Mouse (Mus musculus): ENCODE data around the gene Gins1. TPM values are rescaled to one million over a fixed set of nuclear protein-coding genes. Genes with fewer than 3 reads are reported as not detected.
"Not testable (repeated sequence)": the region's sequence is repeated elsewhere in the genome, so short reads cannot be mapped to it uniquely, and the experiment has no call there.

The Gins1 gene
- polyA plus RNA-seq, 1 experiment from 2014 or later, result 30.4 TPM

DNA sequence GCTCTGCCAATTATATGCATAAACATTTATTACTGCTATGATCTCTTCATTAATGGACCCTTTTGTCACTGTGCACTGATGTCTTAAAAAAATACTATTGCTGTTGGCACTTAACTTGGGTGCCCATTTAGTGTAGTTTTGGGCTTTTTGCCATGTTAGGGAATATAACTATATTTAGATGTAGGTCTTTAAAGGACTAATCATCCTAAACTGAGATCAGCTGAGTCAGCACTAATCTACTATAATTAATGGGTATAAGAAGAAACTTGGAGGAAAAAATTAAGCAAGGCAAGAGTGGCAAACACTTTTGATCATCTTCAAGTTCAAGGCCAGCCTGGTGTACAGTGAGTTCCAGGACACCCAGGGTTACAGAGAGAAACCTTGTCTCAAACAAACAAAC is 18.9 kb upstream of the Gins1 start:
- Histone ChIP-seq H3K9ac (replicated peaks) (no peak overlapping the region), H3K9me3 (no peaks in the 10 kb centered on the region), H3K27me3 (no peaks in the 10 kb centered on the region), H3K4me1 (no peaks in the 10 kb centered on the region), H3K36me3 (no peaks in the 10 kb centered on the region), H3K4me2 (replicated peaks) (no peak overlapping the region), H3K4me3 (no peak overlapping the region), H3K27ac (replicated peaks) (no peak overlapping the region)
- no peak for ATAC-seq (replicated peaks)

DNA sequence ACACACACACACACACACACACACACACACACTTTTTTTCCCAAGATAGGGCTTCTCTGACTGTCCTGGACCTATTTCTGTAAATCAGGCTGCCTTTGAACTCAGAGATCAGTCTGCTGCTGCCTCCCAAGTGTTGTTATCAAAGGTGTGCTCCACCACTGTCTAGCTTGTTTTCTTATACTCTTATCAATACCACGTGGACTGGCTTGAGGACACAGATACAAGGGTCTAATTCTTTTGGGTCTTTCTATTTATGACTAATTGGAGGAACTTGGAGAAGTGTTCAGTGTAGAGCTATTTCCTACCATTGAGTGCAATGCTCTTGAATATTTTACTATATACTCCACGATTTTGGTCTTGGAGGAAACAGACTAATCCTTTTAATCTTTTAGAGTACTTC is 17.8 kb upstream of the Gins1 start:
- H3K4me3 ChIP-seq, result no peak overlapping the region

DNA sequence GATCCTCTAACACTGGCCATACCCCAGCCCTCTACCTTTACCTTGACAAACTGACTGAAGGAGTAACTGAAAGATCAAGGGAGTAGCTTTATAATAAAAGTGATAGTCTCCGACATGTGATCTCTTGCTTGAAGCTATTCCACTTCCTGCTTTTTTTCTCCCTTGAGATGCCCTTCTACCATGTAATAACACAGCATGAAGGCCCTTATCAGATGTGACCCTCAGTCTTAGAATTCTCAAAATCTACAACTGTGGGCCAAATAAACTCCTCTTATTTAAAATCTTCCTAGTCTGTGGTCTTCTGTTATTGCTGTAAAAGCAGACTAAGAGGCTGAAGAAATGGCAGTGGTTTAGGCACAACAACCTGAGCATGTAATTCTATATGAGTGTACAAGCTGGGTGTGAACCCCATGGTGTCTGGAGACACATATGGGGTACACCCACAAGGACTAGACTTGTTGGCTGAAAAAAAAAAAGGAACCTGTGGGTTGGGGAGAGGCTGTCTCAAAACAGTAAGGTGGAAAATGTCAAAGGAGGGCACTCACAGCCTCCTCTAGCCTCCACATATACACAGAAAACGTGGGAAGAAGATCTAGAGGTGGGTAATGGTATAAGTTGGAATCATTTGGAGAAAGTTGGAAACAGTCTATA is 10.5 kb upstream of the Gins1 start:
- H3K9me3 ChIP-seq, result no peaks in the 10 kb centered on the region
- H3K4me1 ChIP-seq, result no peaks in the 10 kb centered on the region
- H3K4me2 ChIP-seq (replicated peaks), result no peak overlapping the region
- no peak overlapping the region for H3K4me3 ChIP-seq
- no peaks in the 10 kb centered on the region for H3K27me3 ChIP-seq
- no peaks in the 10 kb centered on the region for H3K36me3 ChIP-seq
- H3K27ac ChIP-seq (replicated peaks), result no peak overlapping the region
- WGBS, result 87% methylated on average over 2 of the region's 2 CpGs
- H3K9ac ChIP-seq (replicated peaks), result no peak overlapping the region
- ATAC-seq (replicated peaks), result no peak

More for the DNA sequence above, 17.8 kb upstream of the Gins1 start:
- Histone ChIP-seq H3K9me3 (no peaks in the 10 kb centered on the region), H3K36me3 (no peaks in the 10 kb centered on the region), H3K4me2 (replicated peaks) (no peak overlapping the region), H3K9ac (replicated peaks) (no peak overlapping the region), H3K4me1 (no peaks in the 10 kb centered on the region), H3K27me3 (no peaks in the 10 kb centered on the region), H3K27ac (replicated peaks) (no peak overlapping the region)
- WGBS, result 87% methylated on average over 2 of the region's 2 CpGs
- ATAC-seq (replicated peaks), result no peak

DNA sequence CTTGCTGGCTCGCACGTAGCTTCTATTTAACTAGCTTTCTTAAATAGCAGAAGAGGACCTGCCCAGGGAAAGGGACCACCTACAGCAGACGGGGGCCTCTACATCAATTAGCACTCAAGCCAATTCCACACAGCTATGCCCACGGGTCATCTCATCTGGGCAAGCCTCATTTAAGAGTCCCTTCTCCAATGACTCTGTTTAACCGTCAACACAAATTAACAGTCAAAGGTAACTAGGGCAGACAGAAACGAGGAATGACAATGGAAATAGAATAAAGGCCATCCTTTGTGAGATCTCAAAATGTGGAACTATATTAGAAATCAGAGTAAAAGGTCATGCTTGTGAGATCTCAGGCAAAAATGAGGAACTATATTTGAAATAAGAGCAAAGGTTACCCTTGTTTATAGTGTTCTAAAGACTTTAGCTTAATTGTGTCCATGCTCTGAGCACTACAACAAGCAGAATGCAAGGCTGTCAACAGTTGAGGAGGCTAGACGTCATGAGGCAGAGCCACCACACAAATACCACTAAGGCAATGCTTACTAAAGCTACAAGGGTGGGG is 9.4 kb upstream of the Gins1 start:
- H3K4me2 ChIP-seq (replicated peaks), result no peak overlapping the region
- H3K9me3 ChIP-seq, result no peaks in the 10 kb centered on the region
- H3K4me3 ChIP-seq, result no peak overlapping the region
- WGBS, result 73% methylated on average over 7 of the region's 7 CpGs
- H3K4me1 ChIP-seq, result no peaks in the 10 kb centered on the region
- H3K36me3 ChIP-seq, result no peaks in the 10 kb centered on the region; the same call in 1 of the 2 replicates
- no peaks in the 10 kb centered on the region for H3K27me3 ChIP-seq
- no peak for ATAC-seq (replicated peaks)
- H3K27ac ChIP-seq (replicated peaks), result no peak overlapping the region
- no peak overlapping the region for H3K9ac ChIP-seq (replicated peaks)

DNA sequence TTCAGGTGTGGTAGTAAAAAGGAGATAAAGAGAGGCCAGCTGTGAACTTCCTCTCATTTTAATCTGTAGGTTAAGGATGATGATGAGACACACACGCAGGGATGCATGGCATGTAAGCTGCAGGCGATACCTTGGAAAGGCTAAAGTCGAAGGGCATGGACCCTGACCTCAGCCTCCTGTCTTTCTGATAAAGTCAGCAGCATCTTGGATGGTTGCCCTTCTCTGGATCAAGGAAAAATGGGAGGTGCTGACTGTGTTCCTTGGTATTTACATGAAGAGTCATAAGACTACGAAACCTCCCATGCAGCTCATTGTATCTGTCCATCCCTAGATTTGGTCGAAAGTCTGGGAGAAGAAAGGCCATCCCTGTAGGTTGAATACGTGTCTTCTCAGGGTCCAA is 4.9 kb upstream of the Gins1 start:
- no peaks in the 10 kb centered on the region for H3K27me3 ChIP-seq
- WGBS, result 92% methylated on average over 6 of the region's 6 CpGs
- H3K4me1 ChIP-seq, result peaks cover 26% of the 10 kb centered on the region
- H3K27ac ChIP-seq (replicated peaks), result no peak overlapping the region
- no peaks in the 10 kb centered on the region for H3K9me3 ChIP-seq
- H3K4me3 ChIP-seq, result no peak overlapping the region
- no peak overlapping the region for H3K9ac ChIP-seq (replicated peaks)
- ATAC-seq (replicated peaks), result no peak
- no peaks in the 10 kb centered on the region; the same call in 1 of the 2 replicates for H3K36me3 ChIP-seq
- H3K4me2 ChIP-seq (replicated peaks), result no peak overlapping the region

DNA sequence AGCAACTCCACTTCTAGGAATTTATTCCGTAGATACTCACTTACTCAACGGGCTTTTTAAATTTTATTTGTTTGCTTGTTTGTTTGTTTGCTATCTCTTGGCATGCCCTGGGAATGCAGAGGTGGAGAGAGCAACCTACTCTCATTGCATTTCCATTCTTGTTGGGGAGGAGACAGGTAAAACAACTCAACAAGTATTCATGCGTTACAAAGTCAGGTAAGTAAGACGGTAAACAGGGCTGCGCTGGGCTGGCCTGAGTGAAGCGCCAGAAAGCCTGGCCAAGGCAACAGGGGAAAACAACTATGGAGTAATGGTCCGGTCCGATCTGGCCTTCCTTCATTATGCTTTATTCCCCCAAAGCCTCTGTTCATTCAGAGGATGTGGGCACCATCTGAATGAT is 2.9 kb upstream of the Gins1 start:
- no peak overlapping the region; the same call in 1 of the 2 replicates for H3K9ac ChIP-seq (replicated peaks)
- 80% methylated on average over 8 of the region's 8 CpGs for WGBS
- ATAC-seq (replicated peaks), result no peak

DNA sequence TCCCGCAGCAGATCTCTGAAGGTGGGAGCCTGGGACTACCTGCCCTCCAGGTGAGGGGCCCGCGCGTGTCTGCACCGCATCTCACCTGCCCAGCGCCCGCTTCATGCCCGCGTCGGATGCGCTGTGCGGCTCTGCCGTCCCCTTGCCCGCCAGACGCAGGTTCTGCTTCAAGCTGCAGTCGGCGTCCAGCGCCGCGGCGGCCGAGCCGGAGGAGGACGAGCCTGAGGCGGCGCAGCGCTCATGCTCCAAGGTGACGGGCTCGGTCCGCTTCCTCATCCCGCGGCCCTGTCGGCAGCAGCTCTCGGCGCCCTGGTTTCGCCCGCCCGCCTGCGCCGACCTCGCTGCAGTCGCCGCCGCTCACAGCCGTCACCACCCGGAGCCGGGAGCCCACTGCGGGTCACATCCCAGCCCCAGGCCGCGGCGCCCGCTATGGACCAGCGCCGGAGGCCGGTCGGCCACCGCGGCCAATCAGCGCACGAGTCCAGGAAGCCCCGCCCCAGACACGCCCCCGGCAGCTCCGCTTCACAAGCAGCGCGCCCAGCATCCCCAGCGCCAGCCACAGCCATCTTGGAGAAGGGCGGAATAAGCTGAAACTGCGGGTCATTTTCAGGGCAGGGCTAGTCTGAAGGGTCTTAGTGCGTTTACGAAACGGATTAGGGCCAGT is 796 bp upstream of the Gins1 start, which contains the start of gene Abhd12:
Gene Abhd12 (minus strand): TSS at position 470 of the 664 bp plus-strand sequence.
- ATAC-seq (replicated peaks), result peak; percentile 98
- peak within 1 kb of the TSS; percentile 80 for H3K4me2 ChIP-seq (replicated peaks)
- WGBS, result under 1% methylated on average over 72 of the region's 72 CpGs
- H3K27me3 ChIP-seq, result no peaks in the 10 kb centered on the region
- peak within 1 kb of the TSS; percentile 83 for H3K4me3 ChIP-seq
- H3K9me3 ChIP-seq, result no peaks in the 10 kb centered on the region
- peaks cover 26% of the 10 kb centered on the region for H3K4me1 ChIP-seq
- peak within 1 kb of the TSS; percentile 88 for H3K27ac ChIP-seq (replicated peaks)
- H3K9ac ChIP-seq (replicated peaks), result peak within 1 kb of the TSS; percentile 86
- no peaks in the 10 kb centered on the region; the same call in 1 of the 2 replicates for H3K36me3 ChIP-seq

More for the DNA sequence above, 2.9 kb upstream of the Gins1 start:
- Histone ChIP-seq H3K27ac (replicated peaks) (no peak overlapping the region), H3K27me3 (no peaks in the 10 kb centered on the region), H3K36me3 (no peaks in the 10 kb centered on the region; the same call in 1 of the 2 replicates), H3K4me2 (replicated peaks) (no peak overlapping the region), H3K4me3 (no peak overlapping the region), H3K9me3 (no peaks in the 10 kb centered on the region), H3K4me1 (peaks cover 26% of the 10 kb centered on the region)

DNA sequence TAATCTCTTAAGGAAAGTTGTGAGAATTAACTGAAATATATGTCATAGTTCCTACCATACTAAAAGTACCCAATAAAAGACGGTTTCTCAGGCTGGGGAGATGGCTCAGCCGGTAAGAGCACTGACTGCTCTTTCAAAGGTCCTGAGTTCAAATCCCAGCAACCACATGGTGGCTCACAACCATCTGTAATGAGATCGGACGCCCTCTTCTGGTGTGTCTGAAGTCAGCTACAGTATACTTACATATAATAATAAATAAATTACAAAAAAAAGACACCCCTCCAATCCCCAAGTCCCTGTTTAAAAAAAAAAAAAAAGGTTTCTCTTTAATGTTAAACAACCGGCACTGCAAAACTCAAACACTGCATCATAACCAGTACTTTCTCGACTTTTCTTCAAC is 3.7 kb downstream of the Gins1 start:
- not testable (repeated sequence) for H3K27me3 ChIP-seq; H3K9ac ChIP-seq (replicated peaks); H3K9me3 ChIP-seq; ATAC-seq (replicated peaks); H3K36me3 ChIP-seq
- H3K4me3 ChIP-seq, result peak overlapping the region; percentile 94
- 49% methylated on average over 6 of the region's 6 CpGs for WGBS
- peaks cover 15% of the 10 kb centered on the region for H3K4me1 ChIP-seq
- 0 out of 2 replicates have a peak overlapping the region, but pooled peaks have one; percentile 93 for H3K27ac ChIP-seq (replicated peaks)
- peak overlapping the region; percentile 54 for H3K4me2 ChIP-seq (replicated peaks)

DNA sequence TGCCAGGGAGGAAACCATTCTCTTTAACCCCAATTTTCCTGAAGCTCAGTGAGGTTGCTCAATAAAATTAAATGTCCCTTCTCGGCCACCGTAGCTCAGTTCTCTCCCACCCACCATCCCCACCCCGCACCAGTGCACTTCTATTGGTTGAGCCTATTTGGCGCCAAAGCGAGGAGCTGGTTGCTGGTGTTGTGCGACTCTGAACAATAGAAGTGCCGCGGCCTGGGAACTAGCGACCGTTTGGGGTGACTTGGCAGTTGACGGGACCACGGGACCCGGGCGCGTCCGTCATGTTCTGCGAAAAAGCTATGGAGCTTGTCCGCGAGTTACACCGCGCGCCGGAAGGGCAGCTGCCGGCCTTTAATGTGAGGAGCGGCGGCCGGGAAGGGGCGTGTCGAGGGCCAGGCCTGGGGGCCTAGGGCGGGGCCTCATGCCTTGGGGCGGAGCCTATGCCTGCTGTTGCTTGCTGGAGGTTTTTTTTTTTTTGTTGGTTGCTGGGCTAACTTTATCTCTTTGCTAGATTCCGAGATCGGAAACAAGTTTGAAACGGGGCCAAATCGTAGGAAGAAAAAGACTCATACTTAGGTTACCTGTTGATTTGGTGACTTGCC is 4.3 kb downstream of the Gins1 start:
- Histone ChIP-seq H3K27ac (replicated peaks) (peak overlapping the region; percentile 93), H3K9ac (replicated peaks) (peak overlapping the region; percentile 69), H3K9me3 (no peaks in the 10 kb centered on the region), H3K4me3 (peak overlapping the region; percentile 94), H3K36me3 (no peaks in the 10 kb centered on the region), H3K4me2 (replicated peaks) (peak overlapping the region; percentile 54), H3K4me1 (peaks cover 15% of the 10 kb centered on the region), H3K27me3 (no peaks in the 10 kb centered on the region)
- under 1% methylated on average over 35 of the region's 35 CpGs for WGBS
- peak; percentile 91 for ATAC-seq (replicated peaks)

DNA sequence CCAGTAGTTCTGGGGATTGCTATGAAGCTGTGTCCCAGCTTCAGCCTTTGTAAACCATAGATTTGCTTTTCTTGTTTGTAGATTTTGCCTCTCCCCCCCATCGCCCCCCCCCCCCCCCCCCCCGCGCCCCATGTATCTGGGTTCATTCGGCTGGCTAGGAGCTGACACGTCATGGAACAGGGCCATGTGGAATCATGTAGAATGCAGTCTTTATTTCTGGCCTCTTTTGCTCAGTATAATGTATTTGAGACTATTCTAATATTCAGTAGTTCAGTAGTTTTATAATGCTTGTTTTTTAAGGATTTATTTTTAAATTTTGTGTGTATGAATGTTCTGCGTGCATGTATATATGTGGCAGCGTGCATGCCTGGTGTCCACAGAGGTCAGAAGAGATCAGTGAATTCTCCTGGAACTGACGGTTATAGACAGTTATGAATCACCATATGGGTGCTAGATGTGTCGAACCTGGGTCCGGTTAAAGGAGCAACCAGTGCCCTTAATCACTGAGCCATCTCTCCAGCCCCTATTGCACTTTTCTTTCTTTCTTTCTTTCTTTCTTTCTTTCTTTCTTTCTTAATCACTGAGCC is 5.2 kb downstream of the Gins1 start:
- H3K4me2 ChIP-seq (replicated peaks), result peak overlapping the region; percentile 54
- H3K9ac ChIP-seq (replicated peaks), result peak overlapping the region; percentile 69
- 0 out of 2 replicates have a peak, but pooled peaks have one; percentile 8 for ATAC-seq (replicated peaks)
- H3K27ac ChIP-seq (replicated peaks), result no peak overlapping the region
- peaks cover 10% of the 10 kb centered on the region for H3K4me1 ChIP-seq
- WGBS, result 31% methylated on average over 10 of the region's 10 CpGs
- H3K9me3 ChIP-seq, result no peaks in the 10 kb centered on the region
- peak overlapping the region; percentile 94 for H3K4me3 ChIP-seq
- no peaks in the 10 kb centered on the region for H3K36me3 ChIP-seq
- H3K27me3 ChIP-seq, result no peaks in the 10 kb centered on the region

DNA sequence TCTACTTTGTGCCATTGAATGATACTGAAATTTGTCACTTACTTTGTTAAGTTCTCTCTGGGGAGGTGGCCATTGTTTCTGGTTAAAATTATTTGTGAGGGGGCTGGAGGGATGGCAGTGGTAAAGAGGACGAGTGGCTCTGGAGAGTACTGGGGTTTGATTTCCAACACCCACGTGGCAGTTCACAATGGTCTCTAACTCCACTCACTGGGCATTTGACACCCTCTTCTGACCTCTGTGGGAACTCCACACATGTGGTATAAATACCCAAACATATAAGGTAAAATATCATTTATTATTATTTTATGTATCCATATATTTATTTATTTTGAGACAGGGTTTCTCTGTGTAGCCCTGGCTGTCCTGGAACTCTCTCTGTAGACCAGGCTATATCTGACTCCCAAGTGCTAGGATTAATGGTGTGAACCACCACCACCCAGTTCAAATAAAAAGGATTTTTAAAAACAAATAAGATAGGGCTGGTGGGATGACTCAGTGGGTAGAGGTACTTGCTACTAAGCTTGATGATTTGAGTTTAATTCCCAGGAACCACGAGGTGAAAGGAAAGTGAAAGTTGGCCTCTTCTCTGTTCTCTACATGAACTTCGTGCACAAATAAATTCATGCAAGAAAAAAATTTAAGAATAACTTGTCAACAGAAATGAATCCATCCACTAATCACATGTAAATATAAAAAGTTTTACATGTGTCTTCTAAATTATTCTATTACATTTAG is 9.7 kb downstream of the Gins1 start:
- no peak for ATAC-seq (replicated peaks)
- no peak overlapping the region for H3K9ac ChIP-seq (replicated peaks)
- no peak overlapping the region for H3K4me2 ChIP-seq (replicated peaks)
- H3K4me3 ChIP-seq, result no peak overlapping the region
- H3K9me3 ChIP-seq, result no peaks in the 10 kb centered on the region
- H3K27ac ChIP-seq (replicated peaks), result no peak overlapping the region
- H3K27me3 ChIP-seq, result no peaks in the 10 kb centered on the region
- H3K4me1 ChIP-seq, result peaks cover 6% of the 10 kb centered on the region
- WGBS, result 81% methylated on average over 4 of the region's 4 CpGs
- H3K36me3 ChIP-seq, result peaks cover 12% of the 10 kb centered on the region; the same call in 1 of the 2 replicates

Measured in forebrain, embryonic 15.5 days (tissue).